ENCODE assay signal across 10 mouse cellular contexts in genomic region chr6:136497744-136498143, GRCm38 (mm10). TPM values are rescaled to one million over a fixed set of nuclear protein-coding genes. Genes with fewer than 3 reads are reported as not detected.
DNase-seq lines count a peak whose midpoint lies in the region; ATAC-seq and TF ChIP-seq lines count a peak whose summit lies in the region.
"Had no signal": no experiment of that assay in that cellular context is flagged by ENCODE, and none has a peak within 500 bp of the region (broad histone marks: within the 10 kb centered on the region; RNA-seq: fewer than 3 reads in every experiment).

No protein-coding gene starts in this region.

- no peak for TF ChIP-seq CTCF in lung, postnatal 0 days (IDR thresholded peaks at IDR 0.05)

- H3K4me3 ChIP-seq in kidney, embryonic 16.5 days (ENCODE audit: low read length), result no peak overlapping the region
- no peak overlapping the region for H3K4me3 ChIP-seq in lung, postnatal 0 days (ENCODE audit: low read depth, low read length)
- H3K4me3 ChIP-seq: erythroblast, embryonic 14.5 days had no signal

- H3K36me3 ChIP-seq in kidney, embryonic 16.5 days (ENCODE audit: insufficient read depth, low read length), result no peaks in the 10 kb centered on the region
- no peaks in the 10 kb centered on the region for H3K36me3 ChIP-seq in lung, postnatal 0 days (ENCODE audit: insufficient read depth, low read length)

- no peak overlapping the region for H3K27ac ChIP-seq in kidney, embryonic 16.5 days (ENCODE audit: low read length)
- no peak overlapping the region for H3K27ac ChIP-seq in lung, postnatal 0 days (ENCODE audit: low read length)

- no peak overlapping the region for H3K9ac ChIP-seq in kidney, embryonic 16.5 days (replicated peaks; ENCODE audit: low read length)
- no peak overlapping the region for H3K9ac ChIP-seq in lung, postnatal 0 days (replicated peaks; ENCODE audit: low read depth)

- WGBS in kidney, embryonic 16.5 days, result 53% methylated on average over 5 of the region's 5 CpGs
- WGBS in lung, postnatal 0 days, result 60% methylated on average over 5 of the region's 5 CpGs

- no peaks in the 10 kb centered on the region for H3K9me3 ChIP-seq in kidney, embryonic 16.5 days (ENCODE audit: low read length)
- H3K9me3 ChIP-seq in lung, postnatal 0 days (ENCODE audit: low read length), result no peaks in the 10 kb centered on the region

- no peak for TF ChIP-seq EP300 in lung, postnatal 0 days (IDR thresholded peaks at IDR 0.05)

- no peak overlapping the region for H3K4me2 ChIP-seq in kidney, embryonic 16.5 days (replicated peaks; ENCODE audit: low read depth, low read length)
- H3K4me2 ChIP-seq in lung, postnatal 0 days (replicated peaks; ENCODE audit: low read depth, low read length), result no peak overlapping the region

- H3K27me3 ChIP-seq in kidney, embryonic 16.5 days (ENCODE audit: insufficient read depth, low read length), result no peaks in the 10 kb centered on the region
- no peaks in the 10 kb centered on the region for H3K27me3 ChIP-seq in lung, postnatal 0 days (replicated peaks; ENCODE audit: insufficient read depth, low read length)

- H3K4me1 ChIP-seq in kidney, embryonic 16.5 days (ENCODE audit: insufficient read depth, low read length), result no peaks in the 10 kb centered on the region
- no peaks in the 10 kb centered on the region for H3K4me1 ChIP-seq in lung, postnatal 0 days (ENCODE audit: insufficient read depth, low read depth, low read length)

- no peak for ATAC-seq in kidney, embryonic 16.5 days (ENCODE audit: low FRiP score, low TSS enrichment)
- ATAC-seq in lung, postnatal 0 days, result peak; percentile 22; the same call in 1 of the 2 replicates

- DNase-seq in kidney, adult 8-10 months, result peak; percentile 29 to 34
- peak; percentile 67 for DNase-seq in T-cell, adult 2 months (ENCODE audit: low spot score)
- peak; percentile 65 for DNase-seq in lung, postnatal 0 days (ENCODE audit: low spot score)
- DNase-seq in telencephalon, adult 2 months (ENCODE audit: low read depth, low spot score), result peak; percentile 22
- no peak for DNase-seq in testis, postnatal 14 days (ENCODE audit: low spot score)
- DNase-seq in left cerebral cortex, adult 8-10 months (ENCODE audit: low spot score in 2 of 2), result no peak
- no peak for DNase-seq in retina, embryonic 14.5 days (ENCODE audit: low spot score)
- DNase-seq: retina, postnatal 1 day had no signal

RNA-seq across cellular contexts. Expression of gene Atf7ip, which starts 8.2 kb away (rescaled TPM):
- 38.0 and 41.0 TPM in 2 replicates for polyA plus RNA-seq in kidney, embryonic 16.5 days (2015; fragmentation: Nextera tagmentation; extraction: Ambion mirVana)
- polyA plus RNA-seq in lung, postnatal 0 days (2015; fragmentation: Nextera tagmentation; extraction: Ambion mirVana), result 13.9 and 14.9 TPM in 2 replicates
- 100 to 1,000 TPM in 2 of 4 experiments, 10 to 100 TPM in 2; 94.0 to 124 (median 106) TPM for total RNA-seq in left cerebral cortex, adult 8-10 months (2022)

Comparison
In these comparisons a context has a peak if more than half of its experiments do, and no peak if none do; other contexts are left out.
1. DNase-seq: peak in kidney, adult 8-10 months (2 of 2), T-cell, adult 2 months (single experiment), lung, postnatal 0 days (single experiment) and telencephalon, adult 2 months (single experiment); none in testis, postnatal 14 days (single experiment), left cerebral cortex, adult 8-10 months (0 of 2) and retina, embryonic 14.5 days (single experiment).